Mouse (Mus musculus): ENCODE data around the gene Clcn1.

DNA sequence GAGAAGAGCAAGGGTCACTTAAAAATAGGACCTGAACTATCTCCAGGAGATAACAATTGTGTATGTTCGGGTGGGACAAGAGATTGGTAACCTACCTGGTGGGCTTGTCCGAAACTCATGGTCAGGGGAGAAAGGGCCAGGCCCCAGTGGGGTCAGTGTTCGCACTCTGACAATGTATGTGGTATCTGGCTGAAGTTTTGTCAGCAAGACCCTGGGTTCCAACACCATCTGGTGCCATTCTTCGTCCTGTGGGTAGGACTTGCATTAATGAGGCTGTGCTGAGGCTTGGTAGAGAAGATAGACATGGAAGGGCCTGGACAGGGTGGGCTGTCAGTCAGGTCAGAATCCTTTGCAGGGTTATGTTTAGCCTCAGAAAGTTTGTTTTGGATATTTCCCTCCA is 77.6 kb downstream of the Clcn1 start:
- TF ChIP-seq CTCF (IDR thresholded peaks at IDR 0.05; ENCODE audit: low read depth) (no peak), EP300 (IDR thresholded peaks at IDR 0.05; ENCODE audit: low read depth) (no peak)
